ENCODE assay signal across 21 mouse cellular contexts in the genomic region with DNA sequence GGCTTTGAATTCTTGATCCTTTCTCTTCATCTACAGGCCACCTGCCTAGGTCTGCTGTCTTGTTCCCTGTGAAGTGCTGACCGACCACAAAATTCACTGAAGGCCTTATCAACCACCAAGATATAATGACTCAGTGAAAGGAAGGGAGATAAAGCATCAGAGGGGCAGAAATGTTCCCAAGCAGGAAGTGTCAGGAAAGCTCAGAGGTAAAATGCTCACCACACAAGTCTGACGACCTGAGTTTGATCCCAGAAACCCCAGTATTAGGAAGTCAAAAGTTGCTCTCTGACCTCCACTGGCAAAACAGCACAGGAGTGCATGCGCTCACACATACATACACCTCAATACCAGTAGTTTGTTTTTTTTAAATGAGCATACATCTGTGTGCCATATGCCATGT. TPM values are rescaled to one million over a fixed set of nuclear protein-coding genes. Genes with fewer than 3 reads are reported as not detected.
DNase-seq lines count a peak whose midpoint lies in the region; ATAC-seq and TF ChIP-seq lines count a peak whose summit lies in the region.
"Had no signal": no experiment of that assay in that cellular context is flagged by ENCODE, and none has a peak within 500 bp of the region (broad histone marks: within the 10 kb centered on the region; RNA-seq: fewer than 3 reads in every experiment).

No protein-coding gene starts in this region.

- no peak for ATAC-seq in liver, embryonic 11.5 days (replicated peaks; ENCODE audit: low FRiP score)
- no peak for ATAC-seq in intestine, embryonic 15.5 days
- no peak for ATAC-seq in forebrain, embryonic 11.5 days (replicated peaks; ENCODE audit: low FRiP score)

- H3K4me2 ChIP-seq in liver, embryonic 11.5 days, result peak overlapping the region; percentile 43
- H3K4me2 ChIP-seq in intestine, embryonic 15.5 days (replicated peaks), result no peak overlapping the region
- H3K4me2 ChIP-seq in forebrain, embryonic 11.5 days (ENCODE audit: low read depth, low read length, severe bottlenecking), result no peak overlapping the region
- H3K4me2 ChIP-seq: midbrain, embryonic 11.5 days; neural tube, embryonic 13.5 days had no signal

- H3K4me3 ChIP-seq in gastrocnemius, adult 2 months, result peak overlapping the region; percentile 48; the same call in 1 of the 2 replicates
- no peak overlapping the region for H3K4me3 ChIP-seq in liver, adult 2 months (ENCODE audit: insufficient read depth, low read depth, low read length)
- no peak overlapping the region for H3K4me3 ChIP-seq in liver, embryonic 11.5 days (ENCODE audit: low read depth, low read length)
- no peak overlapping the region for H3K4me3 ChIP-seq in intestine, embryonic 15.5 days (replicated peaks)
- H3K4me3 ChIP-seq in forebrain, embryonic 11.5 days (ENCODE audit: low read depth, low read length), result no peak overlapping the region
- H3K4me3 ChIP-seq: heart, embryonic 10.5 days; neural tube, embryonic 13.5 days had no signal

- H3K9me3 ChIP-seq in liver, embryonic 11.5 days (ENCODE audit: control insufficient read depth, low read length), result no peaks in the 10 kb centered on the region
- H3K9me3 ChIP-seq in intestine, embryonic 15.5 days, result no peaks in the 10 kb centered on the region
- H3K9me3 ChIP-seq in forebrain, embryonic 11.5 days (ENCODE audit: control insufficient read depth, low read length), result no peaks in the 10 kb centered on the region
- H3K9me3 ChIP-seq: heart, embryonic 10.5 days; neural tube, embryonic 13.5 days had no signal

- no peak for DNase-seq in gastrocnemius, adult 2 months
- no peak for DNase-seq in gastrocnemius, postnatal 36 days
- DNase-seq in liver, adult 2 months (ENCODE audit: extremely low read depth, low read depth, low spot score), result peak; percentile 57
- no peak for DNase-seq in liver
- DNase-seq in liver, embryonic 11.5 days (ENCODE audit: low spot score), result no peak
- DNase-seq in forebrain, embryonic 11.5 days (ENCODE audit: low spot score), result no peak
- DNase-seq: B cell, adult 2 months; cerebellum, postnatal 25 days; gastrocnemius, postnatal 14 days; heart, postnatal 4 days; kidney, adult 8-10 months; layer of hippocampus, postnatal 36 days; lung, adult 18-20 months; lung, postnatal 4 days; right cerebral cortex, postnatal 14 days; thymus, postnatal 25 days had no signal

- no peak for TF ChIP-seq POLR2A in liver, adult 2 months (IDR thresholded peaks at IDR 0.05; ENCODE audit: extremely low read depth, insufficient read depth, low read length)

- H3K4me1 ChIP-seq in liver, adult 2 months (ENCODE audit: control insufficient read depth, insufficient read depth, low read length), result peaks cover 42% of the 10 kb centered on the region
- peaks cover 42% of the 10 kb centered on the region for H3K4me1 ChIP-seq in liver, embryonic 11.5 days (replicated peaks; ENCODE audit: control insufficient read depth, insufficient read depth, low read length)
- H3K4me1 ChIP-seq in intestine, embryonic 15.5 days (replicated peaks), result peaks cover 36% of the 10 kb centered on the region
- H3K4me1 ChIP-seq in forebrain, embryonic 11.5 days (replicated peaks; ENCODE audit: control insufficient read depth, insufficient read depth, low read length), result peaks cover 8% of the 10 kb centered on the region; the same call in 1 of the 2 replicates

- WGBS in liver, adult 2 months, result 22% methylated on average over 3 of the region's 3 CpGs
- 53% methylated on average over 3 of the region's 3 CpGs for whole genome bisulfite sequencing in liver, embryonic 11.5 days
- 69% methylated on average over 3 of the region's 3 CpGs for WGBS in intestine, embryonic 15.5 days
- WGBS in forebrain, embryonic 11.5 days, result 86% methylated on average over 3 of the region's 3 CpGs

- no peaks in the 10 kb centered on the region for H3K27me3 ChIP-seq in liver, adult 2 months (ENCODE audit: control insufficient read depth, insufficient read depth, low read length)
- H3K27me3 ChIP-seq in liver, embryonic 11.5 days (replicated peaks; ENCODE audit: control insufficient read depth, insufficient read depth, low read length), result no peaks in the 10 kb centered on the region
- no peaks in the 10 kb centered on the region for H3K27me3 ChIP-seq in intestine, embryonic 15.5 days (replicated peaks)
- no peaks in the 10 kb centered on the region for H3K27me3 ChIP-seq in forebrain, embryonic 11.5 days (ENCODE audit: control insufficient read depth, insufficient read depth, low read length)
- H3K27me3 ChIP-seq: neural tube, embryonic 13.5 days had no signal

- H3K9ac ChIP-seq in liver, adult 2 months (ENCODE audit: low read depth, low read length), result no peak overlapping the region
- H3K9ac ChIP-seq in liver, embryonic 11.5 days (ENCODE audit: low read depth, low read length), result 0 out of 2 replicates have a peak overlapping the region, but pooled peaks have one; percentile 31
- H3K9ac ChIP-seq in intestine, embryonic 15.5 days, result no peak overlapping the region
- H3K9ac ChIP-seq in forebrain, embryonic 11.5 days (ENCODE audit: low read length), result no peak overlapping the region

- H3K27ac ChIP-seq in gastrocnemius, adult 2 months, result peak overlapping the region; percentile 85
- H3K27ac ChIP-seq in liver, adult 2 months (replicated peaks; ENCODE audit: insufficient read depth, low read depth, low read length), result peak overlapping the region; percentile 14
- H3K27ac ChIP-seq in liver, embryonic 11.5 days (ENCODE audit: low read depth, low read length), result no peak overlapping the region; the same call in 1 of the 2 replicates
- H3K27ac ChIP-seq in intestine, embryonic 15.5 days, result no peak overlapping the region
- H3K27ac ChIP-seq in forebrain, embryonic 11.5 days (ENCODE audit: low read depth, low read length), result no peak overlapping the region
- H3K27ac ChIP-seq: heart, embryonic 10.5 days had no signal

- intact Hi-C loops in gastrocnemius, adult 2 months (cut with DNase I), result no loop called here
- intact Hi-C loops in gastrocnemius, postnatal 36 days (cut with DNase I), result no loop called here

- H3K79me2 ChIP-seq in liver, adult 2 months (ENCODE audit: control insufficient read depth, insufficient read depth, low read length), result peaks cover 59% of the 10 kb centered on the region

- H3K36me3 ChIP-seq in liver, adult 2 months (ENCODE audit: control insufficient read depth, insufficient read depth, low read length), result no peaks in the 10 kb centered on the region; the same call in 1 of the 2 replicates
- H3K36me3 ChIP-seq in liver, embryonic 11.5 days (ENCODE audit: control insufficient read depth, insufficient read depth, low read length), result peaks cover 17% of the 10 kb centered on the region
- no peaks in the 10 kb centered on the region for H3K36me3 ChIP-seq in intestine, embryonic 15.5 days
- H3K36me3 ChIP-seq in forebrain, embryonic 11.5 days (ENCODE audit: control insufficient read depth, insufficient read depth, low read length), result no peaks in the 10 kb centered on the region
- H3K36me3 ChIP-seq: neural tube, embryonic 13.5 days had no signal

- TF ChIP-seq CTCF in gastrocnemius, adult 2 months (IDR thresholded peaks at IDR 0.05), result no peak
- no peak for TF ChIP-seq CTCF in liver, adult 2 months (IDR thresholded peaks at IDR 0.05; ENCODE audit: low read depth, low read length)

RNA-seq across cellular contexts. Expression of a gene that starts 3.6 kb away (rescaled TPM):
- total RNA-seq in gastrocnemius, adult 2 months (2021), result 100 to 1,000 TPM; 117 to 161 TPM
- total RNA-seq in gastrocnemius, postnatal 36 days (2021), result 100 to 1,000 TPM; 115 to 116 TPM
- 28.2 and 51.6 TPM in 2 replicates for total RNA-seq in liver, adult 2 months (2014; rRNA removed)
- 117 and 136 TPM in 2 replicates for polyA plus RNA-seq in liver, adult 2 months (2012; rRNA removed)
- 27.1 and 33.3 TPM in 2 replicates for polyA plus RNA-seq in liver, embryonic 11.5 days (2014; fragmentation: Nextera tagmentation; extraction: Ambion mirVana)
- 74.4 and 80.6 TPM in 2 replicates for polyA plus RNA-seq in intestine, embryonic 15.5 days (2015; fragmentation: Nextera tagmentation; extraction: Ambion mirVana)
- 41.5 and 50.8 TPM in 2 replicates for polyA plus RNA-seq in forebrain, embryonic 11.5 days (2014; fragmentation: Nextera tagmentation; extraction: Ambion mirVana)

RNA-seq across cellular contexts. Expression of a gene that starts 26.8 kb away (rescaled TPM):
- total RNA-seq in gastrocnemius, adult 2 months (2021), result 100 to 1,000 TPM; 133 to 164 TPM
- total RNA-seq in gastrocnemius, postnatal 36 days (2021), result 100 to 1,000 TPM; 131 to 150 TPM
- 2.3 and 2.4 TPM in 2 replicates for total RNA-seq in liver, adult 2 months (2014; rRNA removed)
- 4.8 and 5.4 TPM in 2 replicates for polyA plus RNA-seq in liver, adult 2 months (2012; rRNA removed)
- polyA plus RNA-seq in liver, embryonic 11.5 days (2014; fragmentation: Nextera tagmentation; extraction: Ambion mirVana), result 12.0 and 14.1 TPM in 2 replicates
- 5.6 and 5.9 TPM in 2 replicates for polyA plus RNA-seq in intestine, embryonic 15.5 days (2015; fragmentation: Nextera tagmentation; extraction: Ambion mirVana)
- polyA plus RNA-seq in forebrain, embryonic 11.5 days (2014; fragmentation: Nextera tagmentation; extraction: Ambion mirVana), result 14.6 and 15.0 TPM in 2 replicates

RNA-seq across cellular contexts. Expression of a gene that starts 31.1 kb away (rescaled TPM):
- total RNA-seq in gastrocnemius, adult 2 months (2021), result under 1 TPM in 1 of 2 experiments, not detected in 1; 0.15 TPM
- under 1 TPM in 1 of 2 experiments, not detected in 1; 0.12 TPM for total RNA-seq in gastrocnemius, postnatal 36 days (2021)
- total RNA-seq in liver, adult 2 months (2014; rRNA removed), result 0.18 and 0.27 TPM in 2 replicates
- 0.06 and 0.17 TPM in 2 replicates for polyA plus RNA-seq in liver, adult 2 months (2012; rRNA removed)
- polyA plus RNA-seq in liver, embryonic 11.5 days (2014; fragmentation: Nextera tagmentation; extraction: Ambion mirVana), result 0.84 and 0.86 TPM in 2 replicates
- 0.09 and 0.20 TPM in 2 replicates for polyA plus RNA-seq in intestine, embryonic 15.5 days (2015; fragmentation: Nextera tagmentation; extraction: Ambion mirVana)
- polyA plus RNA-seq in forebrain, embryonic 11.5 days (2014; fragmentation: Nextera tagmentation; extraction: Ambion mirVana), result not detected in 2 replicates
- total RNA-seq: monocyte, adult 5-6 weeks had no signal
- polyA plus RNA-seq: midbrain, embryonic 11.5 days; neural tube, embryonic 13.5 days had no signal

Comparison
In these comparisons a context has a peak if more than half of its experiments do, and no peak if none do; other contexts are left out.
1. H3K27ac ChIP-seq: peak in gastrocnemius, adult 2 months (single experiment) and liver, adult 2 months (single experiment); none in liver, embryonic 11.5 days (single experiment), intestine, embryonic 15.5 days (single experiment) and forebrain, embryonic 11.5 days (single experiment).